Mouse (Mus musculus) erythroid progenitor cell, adult 5-6 weeks (primary cell): ENCODE data around the gene Ier5. TPM values are rescaled to one million over a fixed set of nuclear protein-coding genes. Genes with fewer than 3 reads are reported as not detected.
A peak's percentile ranks its signal among the peaks of the same experiment; 100 is the strongest.

ENCODE experiments used
- ATAC-seq: replicated peaks from 2 replicates; pipeline ENCODE4 v1.8.0; 2016; ENCODE audit warnings: moderate number of reproducible peaks, mild to moderate bottlenecking, moderate TSS enrichment, inconsistent platforms; ENCODE audit not compliant: poor library complexity, low FRiP score, severe bottlenecking
- total RNA-seq, 2 experiments: library from RNA; stranded (forward) in 1 of 2; stranded (reverse) in 1 of 2; fragments of 150-400 nt in 1 of 2; fragments of 186-747, 209-891 nt in 1 of 2; gene quantifications; 2 replicates each; pipeline versions ENCODE4 v1.2.3 to v1.2.4; 2015 to 2017; ENCODE audit warnings: low replicate concordance in 2 of 2

Gene Ier5
- total RNA-seq (2015; ENCODE audit: low replicate concordance) (13.7 and 15.9 TPM in 2 replicates), total RNA-seq (2017; ENCODE audit: low replicate concordance) (11.3 and 13.9 TPM in 2 replicates)

GRCm38 (mm10) chr1:155099280-155099848, at the start of gene Ier5:
TSS of gene Ier5 (minus strand) at chr1:155099636.
- ATAC-seq = peak; percentile 83

DNA sequence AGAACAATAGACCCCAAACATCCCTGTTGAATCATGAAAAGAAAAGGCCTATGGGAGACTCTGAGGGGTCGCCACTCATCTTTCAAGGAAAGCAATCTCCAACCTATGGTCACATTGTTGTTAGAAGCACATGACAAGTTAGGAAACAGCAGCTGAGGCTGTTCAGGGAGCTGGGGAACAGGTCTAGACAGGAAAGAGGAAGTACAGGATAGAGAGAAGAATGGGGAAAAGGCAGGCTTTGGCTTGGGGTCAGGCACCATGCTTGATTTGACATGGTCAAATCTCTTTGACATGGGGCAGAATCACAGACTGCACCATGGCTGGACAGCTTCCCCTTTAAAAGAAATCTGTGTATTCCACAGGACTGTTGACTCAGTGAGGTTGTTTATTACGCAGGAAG, 47.8 kb upstream of the Ier5 start:
- ATAC-seq = no peak

- ATAC-seq = peak; percentile 77
These were observed 47.1 kb upstream of the Ier5 start, which contains the start of gene Mr1 for GRCm38 (mm10) chr1:155146572-155146980. TSS of gene Mr1 (minus strand) at chr1:155146814.

DNA sequence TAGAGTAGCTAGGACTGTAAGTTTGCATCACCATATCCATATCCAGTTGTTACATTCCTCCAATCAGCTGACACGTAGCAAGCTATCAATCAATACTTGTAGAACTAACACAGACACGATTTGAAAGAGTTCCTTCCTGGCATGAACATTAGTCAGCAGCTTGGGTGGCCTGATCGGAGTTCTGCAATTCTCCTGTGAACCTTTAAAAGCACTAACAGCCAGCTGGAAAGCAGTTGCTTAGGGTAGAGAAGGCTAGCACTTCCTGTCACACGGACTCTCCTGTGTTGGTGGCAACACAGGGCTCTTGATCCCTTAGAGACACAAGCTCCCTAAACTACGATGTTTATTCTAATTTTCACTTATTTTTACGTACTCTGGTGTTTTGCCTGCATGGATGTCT, 46.2 kb upstream of the Ier5 start:
- ATAC-seq = 0 out of 2 replicates have a peak, but pooled peaks have one; percentile 46

- ATAC-seq = peak; percentile 84
These were observed 40.6 kb upstream of the Ier5 start for GRCm38 (mm10) chr1:155140076-155140475.

DNA sequence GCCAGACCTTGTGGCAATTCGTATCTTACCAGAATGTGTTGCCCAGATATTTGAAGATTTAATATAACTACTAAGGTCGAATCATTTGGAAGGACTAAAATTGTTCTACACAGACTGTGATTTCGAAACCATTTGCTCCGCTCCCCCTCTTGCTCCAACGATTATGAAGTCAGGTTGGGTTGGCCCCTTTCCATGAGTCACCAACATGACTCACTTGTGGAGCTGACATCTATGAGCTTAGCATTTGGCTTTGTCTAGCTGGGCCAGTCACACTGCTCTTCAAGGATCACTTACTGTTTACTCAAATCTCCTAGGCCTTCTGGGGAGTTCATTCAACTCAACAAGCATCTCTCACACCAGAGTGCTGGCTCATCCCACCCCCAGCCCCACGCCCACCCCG, 39.4 kb upstream of the Ier5 start:
- no peak for ATAC-seq

GRCm38 (mm10) chr1:155134866-155135265, 35.4 kb upstream of the Ier5 start:
- no peak for ATAC-seq

DNA sequence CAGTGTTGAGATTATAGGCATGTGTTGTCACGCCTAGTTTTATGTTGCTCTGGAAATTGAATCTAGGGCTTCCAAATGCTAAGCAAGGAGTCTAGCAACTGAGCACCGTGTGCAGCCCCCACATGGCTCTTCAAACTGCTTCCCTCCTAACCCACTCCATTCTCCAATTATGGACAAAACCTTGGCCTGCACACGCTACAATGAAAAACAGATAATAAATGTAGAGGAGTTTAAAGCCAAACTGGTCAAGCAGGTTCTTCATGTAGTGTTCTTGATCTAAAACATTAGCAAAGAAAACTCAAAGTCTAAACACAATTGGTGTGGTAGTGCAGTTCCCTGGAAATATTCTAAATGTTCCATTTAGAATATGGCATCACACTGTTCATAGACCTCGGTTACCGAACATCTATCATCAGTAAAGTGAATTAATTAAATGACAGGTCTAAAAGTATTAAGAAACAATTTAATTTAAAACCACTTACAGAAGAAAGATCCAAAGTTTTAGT, 28.0 kb upstream of the Ier5 start:
- ATAC-seq = no peak

GRCm38 (mm10) chr1:155126716-155127115, 27.3 kb upstream of the Ier5 start:
- no peak for ATAC-seq

DNA sequence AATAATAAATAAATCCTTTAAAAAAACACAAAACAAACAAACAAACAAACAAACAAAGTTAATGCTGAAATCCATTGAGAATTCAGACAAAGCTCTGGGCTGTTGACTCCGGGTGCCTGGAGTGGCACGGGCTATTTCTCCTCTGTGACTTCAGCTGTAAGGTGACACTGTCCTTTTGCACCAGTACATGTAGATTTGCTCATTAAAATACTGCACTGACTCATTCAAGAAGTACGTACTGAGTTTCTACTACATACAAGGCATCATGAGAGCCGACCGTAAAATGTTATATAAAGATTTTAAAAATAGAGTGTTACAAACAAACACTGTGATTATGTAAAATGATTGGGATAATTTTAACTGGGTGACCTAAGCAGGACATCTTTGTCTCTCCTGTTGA, 25.0 kb upstream of the Ier5 start:
- no peak for ATAC-seq

DNA sequence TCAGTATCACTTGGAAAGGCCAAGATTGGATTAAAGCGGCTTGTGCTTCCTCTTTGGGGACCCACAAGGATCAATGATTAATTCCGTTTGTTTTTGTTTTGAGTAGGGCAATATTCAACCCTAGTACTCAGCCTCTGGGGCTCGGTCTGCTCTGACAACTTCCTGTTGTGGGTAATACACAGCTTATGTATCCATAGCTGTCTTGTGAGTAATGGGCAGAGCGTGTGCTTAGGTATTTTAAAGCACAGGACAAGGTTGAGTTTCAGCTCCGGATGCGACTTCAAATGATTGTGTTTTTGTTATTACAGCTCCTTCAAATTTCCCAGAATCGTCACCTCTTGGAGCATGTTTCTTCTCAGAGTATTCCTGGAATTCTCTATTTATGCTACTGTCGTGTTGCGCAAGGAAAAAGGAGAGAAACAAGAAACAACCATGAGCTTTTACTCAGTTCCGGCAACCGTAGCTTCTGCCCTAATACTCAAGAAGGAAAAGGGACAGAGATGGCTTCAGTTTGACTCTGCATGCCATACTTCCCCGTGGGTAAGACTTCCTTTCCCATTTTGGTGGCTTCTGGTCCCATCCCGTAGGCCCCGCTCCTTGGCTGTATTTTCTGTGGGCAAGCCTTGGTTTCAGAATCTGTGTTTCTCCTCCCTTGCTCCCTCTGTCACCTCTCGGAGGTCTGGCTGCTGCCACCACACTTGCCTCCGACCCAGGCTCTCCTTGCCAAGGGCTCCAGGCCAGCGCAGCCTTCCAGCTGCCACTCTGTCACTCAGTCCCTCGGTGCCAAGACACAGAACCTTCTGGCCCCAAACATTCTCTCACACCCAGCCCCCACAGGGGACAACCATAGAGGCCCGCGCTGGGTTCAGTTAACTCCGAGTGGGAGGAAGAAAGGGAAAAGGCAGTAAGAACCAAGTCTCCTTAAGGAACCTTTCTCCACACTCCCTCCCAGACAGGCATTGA, 22.8 kb upstream of the Ier5 start:
- no peak for ATAC-seq

DNA sequence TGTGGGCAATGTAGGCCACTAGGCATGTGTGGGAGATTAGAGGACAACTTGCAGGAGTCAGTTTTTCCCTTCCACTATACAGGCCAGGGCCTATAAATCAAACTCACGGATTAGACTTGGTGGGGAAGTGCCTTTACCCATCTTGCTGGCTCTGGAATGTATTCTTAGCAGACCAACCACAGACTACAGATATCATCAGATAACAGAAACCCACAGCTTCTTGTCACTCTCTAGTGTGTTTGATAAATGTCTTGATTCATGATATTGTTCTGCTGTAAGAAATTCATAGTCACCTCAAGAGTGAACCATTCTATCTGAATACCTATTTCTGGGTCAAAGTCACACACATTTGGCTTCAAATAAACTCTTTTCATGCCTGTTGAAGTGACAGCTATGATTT, 20.3 kb upstream of the Ier5 start:
- no peak for ATAC-seq

DNA sequence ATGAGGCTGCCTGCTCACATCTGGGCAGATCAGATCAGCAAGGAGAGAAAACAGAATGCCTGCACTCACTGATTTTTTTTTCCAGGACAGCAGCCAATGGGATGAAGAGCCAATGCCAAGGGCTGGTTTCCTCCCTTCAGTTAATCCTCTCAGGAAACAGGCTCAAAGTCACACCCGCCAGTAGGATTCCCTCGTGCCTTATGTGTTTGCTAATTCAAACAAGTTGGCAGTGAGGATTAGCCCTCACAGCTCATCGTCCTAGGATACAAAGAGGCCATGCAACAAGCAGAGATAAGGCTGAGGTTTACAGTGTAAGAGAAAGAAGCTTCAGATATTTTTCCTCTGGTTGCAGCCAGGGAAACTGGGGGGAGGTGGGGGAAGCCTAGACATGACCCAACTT, 14.5 kb upstream of the Ier5 start:
- ATAC-seq = no peak

GRCm38 (mm10) chr1:155112875-155113274, 13.4 kb upstream of the Ier5 start:
- ATAC-seq = no peak

GRCm38 (mm10) chr1:155112118-155112517, 12.7 kb upstream of the Ier5 start:
- no peak for ATAC-seq

DNA sequence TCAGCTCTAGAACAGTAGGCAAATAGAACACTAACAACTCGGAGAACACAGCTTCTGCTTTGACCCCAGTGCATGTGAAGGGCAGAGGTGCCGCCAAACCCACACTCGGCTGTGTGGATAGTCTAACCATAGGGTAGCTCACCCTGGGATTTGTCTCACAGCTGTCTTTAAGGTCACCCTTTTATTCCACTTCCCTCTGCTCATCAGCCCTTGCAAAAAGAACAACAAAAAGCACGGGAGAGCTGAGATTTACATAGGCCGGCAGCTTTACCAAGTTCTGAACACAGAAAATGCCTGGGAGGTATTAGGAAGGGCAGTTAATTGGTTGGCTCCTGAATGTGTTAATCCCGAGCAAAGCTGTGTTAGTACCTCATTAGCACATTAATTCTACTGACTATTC, 12.1 kb upstream of the Ier5 start:
- no peak for ATAC-seq

GRCm38 (mm10) chr1:155109387-155110350, 10.2 kb upstream of the Ier5 start:
- ATAC-seq = no peak

DNA sequence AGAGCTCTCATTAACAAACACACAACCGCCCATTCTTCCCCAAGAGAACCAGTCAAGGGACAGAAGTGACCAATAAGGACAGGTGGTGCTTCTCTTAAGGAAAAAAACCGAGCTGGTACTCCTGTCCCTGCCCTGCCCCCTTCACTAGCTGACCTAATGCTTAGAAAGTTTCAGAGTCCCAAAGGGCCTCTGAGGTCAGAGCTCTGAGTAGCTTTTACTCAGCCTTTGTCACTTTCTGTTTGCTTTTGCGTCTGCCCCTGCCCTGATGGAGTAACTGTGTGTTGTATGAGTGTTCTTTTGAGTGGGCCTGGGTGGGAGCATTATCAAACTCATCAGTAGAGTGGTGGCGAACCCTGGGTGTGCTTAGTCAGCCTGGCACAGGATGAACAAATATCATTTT, 9.0 kb upstream of the Ier5 start:
- ATAC-seq = no peak

- no peak for ATAC-seq
These were observed 8.4 kb upstream of the Ier5 start for GRCm38 (mm10) chr1:155107843-155108242.

DNA sequence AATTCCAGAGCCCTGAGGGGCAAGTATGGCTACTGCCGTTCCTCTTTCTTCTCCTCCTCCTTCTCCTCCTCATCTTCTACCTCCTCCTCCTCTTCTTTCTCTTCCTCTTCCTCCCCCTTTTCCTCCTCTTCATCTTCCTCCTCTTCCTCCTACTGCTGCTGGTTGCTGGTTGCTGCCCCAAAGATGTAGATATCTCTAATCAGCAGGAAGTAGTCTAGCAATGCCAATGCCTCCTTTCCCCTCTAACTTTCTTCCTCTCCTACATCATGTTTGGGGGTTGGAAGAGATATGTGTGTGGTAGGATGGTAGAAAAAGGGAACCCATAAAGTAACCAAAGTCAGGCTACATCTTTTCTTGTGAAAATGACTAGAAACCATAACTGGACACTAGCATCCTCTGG, 6.9 kb upstream of the Ier5 start:
- ATAC-seq = no peak
